Mouse (Mus musculus) embryonic fibroblast, embryonic 13.5 days (primary cell): ENCODE results near the gene Tlcd1.
A peak's percentile ranks its signal among the peaks of the same experiment; 100 is the strongest.

ENCODE experiments used
- CTCF ChIP-seq: IDR thresholded peaks from 2 replicates; pipeline ENCODE4 v1.5.1; 2011; ENCODE audit warnings: mild to moderate bottlenecking, control low read depth, low read length, moderate library complexity, borderline replicate concordance; ENCODE audit not compliant: insufficient read depth
- POLR2A ChIP-seq: IDR thresholded peaks from 2 replicates; pipeline ENCODE4 v1.6.1; 2011; ENCODE audit warnings: low read depth, mild to moderate bottlenecking, control low read depth, low read length, moderate library complexity

GRCm38 (mm10) chr11:78194411-78195100, 18.0 kb downstream of the Tlcd1 start:
- TF ChIP-seq POLR2A (0 out of 2 replicates have a peak, but pooled peaks have one; percentile 33), CTCF (no peak)
